36 mouse cellular contexts compared by ENCODE assay signal in genomic region chr9:92226127-92226655, GRCm38 (mm10). TPM values are rescaled to one million over a fixed set of nuclear protein-coding genes. Genes with fewer than 3 reads are reported as not detected.
DNase-seq lines count a peak whose midpoint lies in the region; ATAC-seq and TF ChIP-seq lines count a peak whose summit lies in the region.
"Had no signal": no experiment of that assay in that cellular context is flagged by ENCODE, and none has a peak within 500 bp of the region (broad histone marks: within the 10 kb centered on the region; RNA-seq: fewer than 3 reads in every experiment).

No protein-coding gene starts in this region.

- intact Hi-C loops in gastrocnemius, adult 2 months (cut with DNase I), result no loop called here

- no peak overlapping the region for H3K9ac ChIP-seq in lung, postnatal 0 days (replicated peaks; ENCODE audit: low read depth)
- H3K9ac ChIP-seq: forebrain, embryonic 13.5 days; hindbrain, embryonic 13.5 days; liver, embryonic 15.5 days; lung, embryonic 15.5 days; midbrain, embryonic 12.5 days; neural tube, embryonic 12.5 days; stomach, embryonic 15.5 days had no signal

- no peaks in the 10 kb centered on the region for H3K27me3 ChIP-seq in lung, postnatal 0 days (replicated peaks; ENCODE audit: insufficient read depth, low read length)
- H3K27me3 ChIP-seq: forebrain, embryonic 13.5 days; hindbrain, embryonic 13.5 days; liver, embryonic 15.5 days; lung, embryonic 15.5 days; midbrain, embryonic 12.5 days; neural tube, embryonic 12.5 days; stomach, embryonic 15.5 days had no signal

- 40% methylated on average over 3 of the region's 3 CpGs for whole genome bisulfite sequencing in lung, postnatal 0 days

- no peak overlapping the region for H3K4me2 ChIP-seq in lung, postnatal 0 days (replicated peaks; ENCODE audit: low read depth, low read length)
- H3K4me2 ChIP-seq: forebrain, embryonic 13.5 days; heart, embryonic 11.5 days; hindbrain, embryonic 13.5 days; liver, embryonic 15.5 days; lung, embryonic 15.5 days; midbrain, embryonic 12.5 days; neural tube, embryonic 12.5 days; stomach, embryonic 15.5 days had no signal

- no peak for TF ChIP-seq EP300 in lung, postnatal 0 days (IDR thresholded peaks at IDR 0.05)

- no peaks in the 10 kb centered on the region for H3K9me3 ChIP-seq in lung, postnatal 0 days (ENCODE audit: low read length)
- H3K9me3 ChIP-seq: forebrain, embryonic 13.5 days; hindbrain, embryonic 13.5 days; liver, embryonic 15.5 days; lung, embryonic 15.5 days; midbrain, embryonic 12.5 days; neural tube, embryonic 12.5 days; stomach, embryonic 15.5 days had no signal

- no peak overlapping the region for H3K27ac ChIP-seq in lung, postnatal 0 days (ENCODE audit: low read length)
- H3K27ac ChIP-seq in gastrocnemius, adult 2 months, result no peak overlapping the region; the same call in 1 of the 2 replicates
- H3K27ac ChIP-seq: forebrain, embryonic 13.5 days; hindbrain, embryonic 13.5 days; kidney, postnatal 0 days; liver, embryonic 15.5 days; lung, embryonic 15.5 days; midbrain, embryonic 12.5 days; neural tube, embryonic 12.5 days; stomach, embryonic 15.5 days had no signal

- no peak overlapping the region for H3K4me3 ChIP-seq in lung, postnatal 0 days (ENCODE audit: low read depth, low read length)
- no peak overlapping the region for H3K4me3 ChIP-seq in gastrocnemius, adult 2 months
- H3K4me3 ChIP-seq: forebrain, embryonic 13.5 days; hindbrain, embryonic 13.5 days; liver, embryonic 15.5 days; lung, embryonic 15.5 days; midbrain, embryonic 12.5 days; myocyte; neural tube, embryonic 12.5 days; stomach, embryonic 15.5 days had no signal

- no peak for TF ChIP-seq CTCF in lung, postnatal 0 days (IDR thresholded peaks at IDR 0.05)
- TF ChIP-seq CTCF in gastrocnemius, adult 2 months (IDR thresholded peaks at IDR 0.05), result no peak

- H3K36me3 ChIP-seq in lung, postnatal 0 days (ENCODE audit: insufficient read depth, low read length), result no peaks in the 10 kb centered on the region
- H3K36me3 ChIP-seq: hindbrain, embryonic 13.5 days; liver, embryonic 15.5 days; lung, embryonic 15.5 days; midbrain, embryonic 12.5 days; neural tube, embryonic 12.5 days; stomach, embryonic 15.5 days had no signal

- DNase-seq in adrenal gland, adult 2 months, result peak; percentile 14
- no peak for DNase-seq in adrenal gland, postnatal 14 days
- DNase-seq in lung, postnatal 0 days (ENCODE audit: low spot score), result peak; percentile 21
- no peak for DNase-seq in lung, postnatal 14 days
- DNase-seq in kidney, postnatal 25 days, result no peak
- no peak for DNase-seq in gastrocnemius, adult 2 months
- DNase-seq: adrenal gland, postnatal 10 days; cerebellum, adult 11-12 months; cerebellum, adult 9-11 months; gastrocnemius, postnatal 36 days; heart, postnatal 36 days; kidney, adult 8-10 months; layer of hippocampus, postnatal 36 days; left cerebral cortex, postnatal 4 days; right cerebral cortex, postnatal 14 days had no signal

- no peaks in the 10 kb centered on the region for H3K4me1 ChIP-seq in lung, postnatal 0 days (ENCODE audit: insufficient read depth, low read depth, low read length)
- H3K4me1 ChIP-seq: forebrain, embryonic 13.5 days; hindbrain, embryonic 13.5 days; lung, embryonic 15.5 days; midbrain, embryonic 12.5 days; neural tube, embryonic 12.5 days; stomach, embryonic 15.5 days had no signal

- ATAC-seq in lung, postnatal 0 days, result no peak
- peak; percentile 38 for ATAC-seq in common myeloid progenitor, adult 5-6 weeks (replicated peaks; ENCODE audit: low read depth, poor library complexity, severe bottlenecking)
- 0 out of 2 replicates have a peak, but pooled peaks have one; percentile 1 for ATAC-seq in neutrophil, adult 5-6 weeks (ENCODE audit: extremely low read depth, insufficient number of reproducible peaks, low FRiP score, poor library complexity, severe bottlenecking)
- ATAC-seq: CD4-positive, CD25-positive, alpha-beta regulatory T cell, adult 4 months; forebrain, embryonic 13.5 days; intestine, embryonic 16.5 days had no signal

RNA-seq across cellular contexts. Expression of gene Plscr1, which starts 23.4 kb away (rescaled TPM):
- total RNA-seq in adrenal gland, adult 2 months (2021), result 10 to 100 TPM in 1 of 2 experiments, 1 to 10 TPM in 1; 7.2 to 11.2 TPM
- 15.4 and 19.1 TPM in 2 replicates for polyA plus RNA-seq in adrenal gland, adult 2 months (2012; rRNA removed)
- 8.5 and 11.5 TPM in 2 replicates for total RNA-seq in adrenal gland, postnatal 14 days (2021)
- 53.7 and 57.9 TPM in 2 replicates for polyA plus RNA-seq in lung, postnatal 0 days (2015; fragmentation: Nextera tagmentation; extraction: Ambion mirVana)
- total RNA-seq in common myeloid progenitor, adult 5-6 weeks (2017), result 35.0 and 68.7 TPM in 2 replicates
- 17.8 and 18.8 TPM in 2 replicates for total RNA-seq in neutrophil, adult 5-6 weeks (2017)
- total RNA-seq in gastrocnemius, adult 2 months (2021), result 1 to 10 TPM in 1 of 2 experiments, under 1 TPM in 1; 0.51 to 1.3 TPM

RNA-seq across cellular contexts. Expression of gene Plscr5, which starts 33.5 kb away (rescaled TPM):
- total RNA-seq in adrenal gland, adult 2 months (2021), result not detected
- not detected in 2 replicates for polyA plus RNA-seq in adrenal gland, adult 2 months (2012; rRNA removed)
- total RNA-seq in adrenal gland, postnatal 14 days (2021), result not detected in 2 replicates
- 0.19 TPM in 1 of 2 replicates, not detected in the other for polyA plus RNA-seq in lung, postnatal 0 days (2015; fragmentation: Nextera tagmentation; extraction: Ambion mirVana)
- not detected in 2 replicates for total RNA-seq in common myeloid progenitor, adult 5-6 weeks (2017)
- not detected in 2 replicates for total RNA-seq in neutrophil, adult 5-6 weeks (2017)
- not detected for total RNA-seq in gastrocnemius, adult 2 months (2021)
- total RNA-seq: adrenal gland, postnatal 10 days; gastrocnemius, adult 18-20 months; gastrocnemius, postnatal 36 days; heart, postnatal 36 days; layer of hippocampus, postnatal 36 days; midbrain, postnatal 0 days had no signal
- polyA plus RNA-seq: CD4-positive, CD25-positive, alpha-beta regulatory T cell, adult 4 months; cortical plate, adult 2 months; embryonic facial prominence, embryonic 11.5 days; heart, embryonic 11.5 days; heart, embryonic 16.5 days; intestine, embryonic 16.5 days; kidney, postnatal 0 days; large intestine, adult 2 months; limb, embryonic 14.5 days; liver, embryonic 15.5 days; lung, embryonic 15.5 days; midbrain, embryonic 12.5 days; myocyte; stomach, embryonic 15.5 days had no signal

RNA-seq across cellular contexts. Expression of gene Plscr2, which starts 49.2 kb away (rescaled TPM):
- 10 to 100 TPM; 13.0 to 17.9 TPM for total RNA-seq in adrenal gland, adult 2 months (2021)
- 4.8 and 6.4 TPM in 2 replicates for polyA plus RNA-seq in adrenal gland, adult 2 months (2012; rRNA removed)
- total RNA-seq in adrenal gland, postnatal 14 days (2021), result 9.8 and 9.9 TPM in 2 replicates
- 24.1 and 32.2 TPM in 2 replicates for polyA plus RNA-seq in lung, postnatal 0 days (2015; fragmentation: Nextera tagmentation; extraction: Ambion mirVana)
- 0.78 TPM in 1 of 2 replicates, not detected in the other for total RNA-seq in common myeloid progenitor, adult 5-6 weeks (2017)
- 0.47 and 3.3 TPM in 2 replicates for total RNA-seq in neutrophil, adult 5-6 weeks (2017)
- 1 to 10 TPM in 1 of 2 experiments, under 1 TPM in 1; 0.84 to 2.1 TPM for total RNA-seq in gastrocnemius, adult 2 months (2021)
- polyA plus RNA-seq: CD4-positive, CD25-positive, alpha-beta regulatory T cell, adult 4 months had no signal

Comparison
In these comparisons a context has a peak if more than half of its experiments do, and no peak if none do; other contexts are left out.
1. DNase-seq: peak in adrenal gland, adult 2 months (single experiment) and lung, postnatal 0 days (single experiment); none in adrenal gland, postnatal 14 days (single experiment), lung, postnatal 14 days (single experiment), kidney, postnatal 25 days (0 of 2) and gastrocnemius, adult 2 months (single experiment).